Mouse (Mus musculus) gastrocnemius, postnatal 14 days (tissue): ENCODE measurements around the gene Ms4a3. TPM values are rescaled to one million over a fixed set of nuclear protein-coding genes. Genes with fewer than 3 reads are reported as not detected.
A peak's percentile ranks its signal among the peaks of the same experiment; 100 is the strongest.

Experiments
- DNase-seq: peaks from one replicate; pipeline ENCODE4 v3.0.0; 2021; ENCODE audit warnings: mixed read lengths
- intact Hi-C: fragments of 180-260 bp; cut with DNase I; formaldehyde crosslinking; loops from one replicate; pipeline ENCODE4 v1.15.1; 2025; ENCODE audit warnings: low total_unique reads
- total RNA-seq, 2 experiments: library from RNA; stranded (reverse); gene quantifications; 2 replicates each; pipeline ENCODE4 v1.2.3; 2021

The Ms4a3 gene
- total RNA-seq, 2 experiments from 2014 or later, result not detected

- peak; percentile 4 for DNase-seq
- intact Hi-C loops, result no loop called here
Observed at GRCm38 (mm10) chr19:11602026-11602425, 38.6 kb downstream of the Ms4a3 start.

- intact Hi-C loops, result no loop called here
- no peak for DNase-seq
Observed at GRCm38 (mm10) chr19:11601349-11601748, 39.3 kb downstream of the Ms4a3 start.

GRCm38 (mm10) chr19:11589891-11590449 is 50.7 kb downstream of the Ms4a3 start:
- no peak for DNase-seq
- intact Hi-C loops, result no loop called here

GRCm38 (mm10) chr19:11589205-11589604 is 51.4 kb downstream of the Ms4a3 start:
- no peak for DNase-seq
- intact Hi-C loops, result no loop called here

Other genes with a start within 250 kb of the Ms4a3 start
- gene Ms4a4c, start 236.1 kb downstream of the Ms4a3 start, total RNA-seq, result not detected
- gene Ms4a4b, start 197.3 kb downstream of the Ms4a3 start, total RNA-seq, result under 1 TPM in 1 of 2 experiments, not detected in 1; 0.20 TPM
- 1 to 10 TPM; 3.9 to 6.8 TPM for gene Ms4a6c, start 171.5 kb downstream of the Ms4a3 start, total RNA-seq
- gene Gm8369, start 154.9 kb downstream of the Ms4a3 start, total RNA-seq, result under 1 TPM in 1 of 2 experiments, not detected in 1; 0.29 TPM
- 1 to 10 TPM; 1.6 to 5.5 TPM for gene Ms4a6b, start 124.3 kb downstream of the Ms4a3 start, total RNA-seq
- 1 to 10 TPM; 4.7 to 5.3 TPM for gene Ms4a4d, start 104.0 kb downstream of the Ms4a3 start, total RNA-seq
- gene Ms4a6d, start 36.0 kb downstream of the Ms4a3 start, total RNA-seq, result 1 to 10 TPM; 1.5 to 2.3 TPM
- under 1 TPM; 0.27 to 0.29 TPM for gene Ms4a2, start 17.1 kb downstream of the Ms4a3 start, total RNA-seq
- not detected for gene Oosp2, start 19.7 kb upstream of the Ms4a3 start, total RNA-seq
- gene Oosp1, start 50.3 kb upstream of the Ms4a3 start, total RNA-seq, result not detected
- not detected for gene Oosp3, start 56.2 kb upstream of the Ms4a3 start, total RNA-seq
- gene Gif, start 106.7 kb upstream of the Ms4a3 start, total RNA-seq, result not detected
- 10 to 100 TPM; 48.9 to 53.2 TPM for gene Mrpl16, start 129.5 kb upstream of the Ms4a3 start, total RNA-seq
- 1 to 10 TPM; 1.6 to 3.0 TPM for gene Stx3, start 178.6 kb upstream of the Ms4a3 start, total RNA-seq
- gene Olfr1417, start 198.4 kb upstream of the Ms4a3 start, total RNA-seq, result not detected
- gene Olfr1418, start 220.2 kb upstream of the Ms4a3 start, total RNA-seq, result not detected
- not detected for gene Olfr1419, start 234.3 kb upstream of the Ms4a3 start, total RNA-seq
- gene Olfr1420, start 245.7 kb upstream of the Ms4a3 start, total RNA-seq, result not detected